Mouse (Mus musculus): ENCODE data around the gene H2al2c. TPM values are rescaled to one million over a fixed set of nuclear protein-coding genes. Genes with fewer than 3 reads are reported as not detected.
"Not testable (repeated sequence)": the region's sequence is repeated elsewhere in the genome, so short reads cannot be mapped to it uniquely, and the experiment has no call there.

The H2al2c gene
- not detected in 2 replicates for polyA plus RNA-seq (2015; fragmentation: Nextera tagmentation; extraction: Ambion mirVana)

DNA sequence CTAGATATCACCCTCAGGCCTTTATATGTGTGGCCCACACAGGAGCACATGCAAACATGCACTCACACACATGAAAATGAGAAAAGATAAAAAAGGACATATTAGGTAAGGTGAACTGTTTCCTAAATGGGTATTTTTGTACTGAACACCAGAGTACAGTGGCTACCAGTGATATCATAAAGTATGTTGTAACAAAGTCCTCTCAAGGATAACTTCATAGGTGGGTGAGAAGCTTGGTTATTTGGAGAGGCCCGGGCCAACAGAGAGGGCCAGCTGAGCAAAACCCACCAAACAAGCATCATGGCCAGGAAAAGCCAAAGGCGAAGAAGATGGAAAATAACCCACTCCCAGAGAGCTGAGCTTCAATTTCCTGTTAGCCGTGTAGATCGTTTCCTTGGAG lies at the start of gene H2al2c:
H2al2c (plus strand) TSS at position 301 of the 400 bp plus-strand sequence.
- not testable (repeated sequence) for H3K27me3 ChIP-seq (replicated peaks; ENCODE audit: control insufficient read depth, insufficient read depth, low read length); H3K9me3 ChIP-seq (ENCODE audit: control insufficient read depth, low read length); H3K4me3 ChIP-seq (replicated peaks; ENCODE audit: low read length); H3K9ac ChIP-seq (replicated peaks; ENCODE audit: low read depth, low read length); ATAC-seq; H3K36me3 ChIP-seq (ENCODE audit: control insufficient read depth, insufficient read depth); H3K4me2 ChIP-seq (ENCODE audit: low read length); H3K27ac ChIP-seq (ENCODE audit: low read length); H3K4me1 ChIP-seq (replicated peaks; ENCODE audit: control insufficient read depth, insufficient read depth, low read length)
- WGBS, result no CpG with 5 or more reads among the region's 4 CpGs

Other genes starting within 250 kb of the H2al2c start
- gene Sry, start 64.6 kb downstream of the H2al2c start, polyA plus RNA-seq (2015; fragmentation: Nextera tagmentation; extraction: Ambion mirVana), result not detected in 2 replicates
- not detected in 2 replicates for gene H2al2b, start 121.6 kb downstream of the H2al2c start, polyA plus RNA-seq (2015; fragmentation: Nextera tagmentation; extraction: Ambion mirVana)
- gene Gm4064, start 197.1 kb downstream of the H2al2c start, polyA plus RNA-seq (2015; fragmentation: Nextera tagmentation; extraction: Ambion mirVana), result not detected in 2 replicates
- gene Rbmy, start 231.6 kb downstream of the H2al2c start, polyA plus RNA-seq (2015; fragmentation: Nextera tagmentation; extraction: Ambion mirVana), result not detected in 2 replicates
- not detected in 2 replicates for gene Gm10256, start 231.6 kb downstream of the H2al2c start, polyA plus RNA-seq (2015; fragmentation: Nextera tagmentation; extraction: Ambion mirVana)